Comparison of ENCODE assay signal across 15 mouse cellular contexts in genomic region chr3:104078725-104079124, GRCm38 (mm10).
DNase-seq lines count a peak whose midpoint lies in the region; ATAC-seq and TF ChIP-seq lines count a peak whose summit lies in the region.
"Had no signal": no experiment of that assay in that cellular context is flagged by ENCODE, and none has a peak within 500 bp of the region (broad histone marks: within the 10 kb centered on the region; RNA-seq: fewer than 3 reads in every experiment).

No protein-coding gene starts in this region.

- no peak overlapping the region for H3K27ac ChIP-seq in layer of hippocampus, adult 2 months
- no peak overlapping the region for H3K27ac ChIP-seq in embryonic facial prominence, embryonic 10.5 days (replicated peaks)
- H3K27ac ChIP-seq: liver, embryonic 13.5 days; stomach, embryonic 15.5 days had no signal

- H3K36me3 ChIP-seq in embryonic facial prominence, embryonic 10.5 days (replicated peaks) = peaks cover 6% of the 10 kb centered on the region
- H3K36me3 ChIP-seq: liver, embryonic 13.5 days; stomach, embryonic 15.5 days had no signal

- no peak overlapping the region for H3K4me3 ChIP-seq in layer of hippocampus, adult 2 months
- no peak overlapping the region for H3K4me3 ChIP-seq in embryonic facial prominence, embryonic 10.5 days
- H3K4me3 ChIP-seq: liver, embryonic 13.5 days; megakaryocyte, embryonic 14.5 days; stomach, embryonic 15.5 days had no signal

- H3K27me3 ChIP-seq in embryonic facial prominence, embryonic 10.5 days (replicated peaks; ENCODE audit: low read depth, poor library complexity, severe bottlenecking) = no peaks in the 10 kb centered on the region
- H3K27me3 ChIP-seq: liver, embryonic 13.5 days; megakaryocyte, embryonic 14.5 days; stomach, embryonic 15.5 days had no signal

- ATAC-seq in activated CD4-positive, CD25-positive, alpha-beta regulatory T cell, adult 4 months = no peak
- ATAC-seq: hindbrain, embryonic 16.5 days had no signal

- DNase-seq in layer of hippocampus, adult 2 months (ENCODE audit: low spot score in 2 of 2) = no peak
- no peak for DNase-seq in layer of hippocampus, adult 9-10 months (ENCODE audit: low spot score)
- peak; percentile 5 for DNase-seq in thymus, postnatal 25 days
- DNase-seq in thymus, adult 18-20 months = no peak
- DNase-seq in NIH3T3 (ENCODE audit: low read depth) = peak; percentile 18
- no peak for DNase-seq in embryonic facial prominence, embryonic 10.5 days (ENCODE audit: low spot score)
- DNase-seq: cerebellum, adult 11 months; heart, adult 18-20 months; heart, postnatal 10 days; liver, embryonic 13.5 days; right cerebral cortex, postnatal 4 days had no signal

- no peaks in the 10 kb centered on the region for H3K9me3 ChIP-seq in embryonic facial prominence, embryonic 10.5 days
- H3K9me3 ChIP-seq: liver, embryonic 13.5 days; megakaryocyte, embryonic 14.5 days; stomach, embryonic 15.5 days had no signal

- H3K4me1 ChIP-seq in embryonic facial prominence, embryonic 10.5 days = no peaks in the 10 kb centered on the region
- H3K4me1 ChIP-seq: liver, embryonic 13.5 days; stomach, embryonic 15.5 days had no signal

- peak; percentile 61 for TF ChIP-seq CTCF in layer of hippocampus, adult 2 months (conservative IDR thresholded peaks at IDR 0.05)

Comparison
In these comparisons a context has a peak if more than half of its experiments do, and no peak if none do; other contexts are left out.
1. DNase-seq: peak in thymus, postnatal 25 days (single experiment) and NIH3T3 (single experiment); none in layer of hippocampus, adult 2 months (0 of 2), layer of hippocampus, adult 9-10 months (single experiment), thymus, adult 18-20 months (0 of 2) and embryonic facial prominence, embryonic 10.5 days (single experiment).